Mouse (Mus musculus) intestine, embryonic 14.5 days (tissue): Measurements from ENCODE around the gene Cdc6. TPM values are rescaled to one million over a fixed set of nuclear protein-coding genes. Genes with fewer than 3 reads are reported as not detected.
A peak's percentile ranks its signal among the peaks of the same experiment; 100 is the strongest.

Source experiments
- ATAC-seq: fragments of 200-750 bp; cut with Nextera tagmentation; replicated peaks from 2 replicates; pipeline ENCODE4 v1.8.0; 2017; ENCODE audit warnings: low read depth, moderate number of reproducible peaks, moderate TSS enrichment, moderate library complexity; ENCODE audit not compliant: low FRiP score, low TSS enrichment
- DNase-seq: peaks from one replicate; pipeline ENCODE4 v3.0.0-alpha.2; 2018; ENCODE audit warnings: low spot score
- H3K27ac ChIP-seq: fragments of 300-500 bp; sonication (generic); 2 replicates; pipeline ENCODE4 v1.5.1; 2014; ENCODE audit warnings: low read depth, mild to moderate bottlenecking, control low read depth
- H3K27me3 ChIP-seq: fragments of 300-500 bp; sonication (generic); replicated peaks from 2 replicates; pipeline ENCODE4 v1.6.1; 2014; ENCODE audit warnings: low read length, control low read depth; ENCODE audit not compliant: control insufficient read depth, insufficient read depth
- H3K36me3 ChIP-seq: fragments of 300-500 bp; sonication (generic); 2 replicates; pipeline ENCODE4 v1.6.1; 2014; ENCODE audit warnings: low read length, control low read depth; ENCODE audit not compliant: control insufficient read depth, insufficient read depth
- H3K4me1 ChIP-seq: fragments of 300-500 bp; sonication (generic); replicated peaks from 2 replicates; pipeline ENCODE4 v1.6.1; 2014; ENCODE audit warnings: low read length, control low read depth, mixed read lengths; ENCODE audit not compliant: control insufficient read depth, insufficient read depth
- H3K4me2 ChIP-seq: fragments of 300-500 bp; sonication (generic); 2 replicates; pipeline ENCODE4 v1.6.1; 2014; ENCODE audit warnings: low read length
- H3K4me3 ChIP-seq: fragments of 300-500 bp; sonication (generic); 2 replicates; pipeline ENCODE4 v1.5.1; 2014; ENCODE audit warnings: low read depth, low read length, control low read depth, mixed read lengths
- H3K9ac ChIP-seq: fragments of 300-500 bp; sonication (generic); 2 replicates; pipeline ENCODE4 v1.6.1; 2014; ENCODE audit warnings: mild to moderate bottlenecking, low read length
- H3K9me3 ChIP-seq: fragments of 300-500 bp; sonication (generic); 2 replicates; pipeline ENCODE4 v1.6.1; 2016; ENCODE audit warnings: low read length, control low read depth; ENCODE audit not compliant: control insufficient read depth
- WGBS: fragments of 180-500 bp; shearing (Covaris S2); extraction: QIAGEN DNeasy Blood & Tissue Kit; methylation state at CpG from one replicate; pipeline ENCODE4 v1.1.7; 2014; 5-methylcytosine and 5-hydroxymethylcytosine counted together
- polyA plus RNA-seq: library from polyadenylated mRNA; unstranded; fragments of >200 nt; fragmentation: Nextera tagmentation; extraction: Ambion mirVana; gene quantifications from 2 replicates; pipeline ENCODE4 v1.2.1, GENCODE M21; 2014

Cdc6 gene
- polyA plus RNA-seq, 1 experiment from 2014 or later: 32.9 TPM

GRCm38 (mm10) chr11:98942555-98942922 is 34.9 kb downstream of the Cdc6 start:
- ATAC-seq (no peak), DNase-seq (no peak)
- WGBS: 22% methylated on average over 3 of the region's 3 CpGs
- H3K4me2 ChIP-seq: peak overlapping the region; percentile 90
- H3K36me3 ChIP-seq: no peaks in the 10 kb centered on the region
- peak overlapping the region; percentile 93 for H3K27ac ChIP-seq
- H3K9me3 ChIP-seq: no peaks in the 10 kb centered on the region
- peaks cover 78% of the 10 kb centered on the region for H3K4me1 ChIP-seq
- peak overlapping the region; percentile 78 for H3K4me3 ChIP-seq
- H3K27me3 ChIP-seq: no peaks in the 10 kb centered on the region
- H3K9ac ChIP-seq: peak overlapping the region; percentile 31; the same call in 1 of the 2 replicates

GRCm38 (mm10) chr11:98942923-98943641 is 35.5 kb downstream of the Cdc6 start:
- peaks cover 82% of the 10 kb centered on the region for H3K4me1 ChIP-seq
- H3K27me3 ChIP-seq: no peaks in the 10 kb centered on the region
- H3K9ac ChIP-seq: 0 out of 2 replicates have a peak overlapping the region, but pooled peaks have one; percentile 31
- H3K36me3 ChIP-seq: no peaks in the 10 kb centered on the region
- no peak overlapping the region for H3K4me3 ChIP-seq
- H3K9me3 ChIP-seq: no peaks in the 10 kb centered on the region
- peak overlapping the region; percentile 93 for H3K27ac ChIP-seq
- peak overlapping the region; percentile 90 for H3K4me2 ChIP-seq
- 60% methylated on average over 8 of the region's 8 CpGs for WGBS
- DNase-seq: no peak
- ATAC-seq: no peak

GRCm38 (mm10) chr11:98943741-98944461 is 36.3 kb downstream of the Cdc6 start:
- H3K27ac ChIP-seq: peak overlapping the region; percentile 93
- H3K4me1 ChIP-seq: peaks cover 77% of the 10 kb centered on the region
- H3K36me3 ChIP-seq: no peaks in the 10 kb centered on the region
- H3K4me2 ChIP-seq: peak overlapping the region; percentile 22
- DNase-seq (no peak), ATAC-seq (no peak)
- no peak overlapping the region for H3K4me3 ChIP-seq
- no peaks in the 10 kb centered on the region for H3K27me3 ChIP-seq
- H3K9ac ChIP-seq: peak overlapping the region; percentile 27; the same call in 1 of the 2 replicates
- no peaks in the 10 kb centered on the region for H3K9me3 ChIP-seq
- WGBS: 33% methylated on average over 14 of the region's 14 CpGs

GRCm38 (mm10) chr11:98944897-98945604 is 37.5 kb downstream of the Cdc6 start:
- peaks cover 71% of the 10 kb centered on the region for H3K4me1 ChIP-seq
- 26% methylated on average over 11 of the region's 11 CpGs for WGBS
- no peaks in the 10 kb centered on the region for H3K27me3 ChIP-seq
- H3K27ac ChIP-seq: peak overlapping the region; percentile 93; the same call in 1 of the 2 replicates
- peak overlapping the region; percentile 22; the same call in 1 of the 2 replicates for H3K9ac ChIP-seq
- ATAC-seq: no peak
- no peak overlapping the region for H3K4me3 ChIP-seq
- H3K4me2 ChIP-seq: peak overlapping the region; percentile 22
- H3K36me3 ChIP-seq: no peaks in the 10 kb centered on the region
- H3K9me3 ChIP-seq: no peaks in the 10 kb centered on the region
- no peak for DNase-seq

GRCm38 (mm10) chr11:98945605-98945977 is 38.0 kb downstream of the Cdc6 start:
- peaks cover 4% of the 10 kb centered on the region; the same call in 1 of the 2 replicates for H3K36me3 ChIP-seq
- 42% methylated on average over 3 of the region's 3 CpGs for WGBS
- DNase-seq: no peak
- no peaks in the 10 kb centered on the region for H3K27me3 ChIP-seq
- ATAC-seq: no peak
- peaks cover 66% of the 10 kb centered on the region for H3K4me1 ChIP-seq
- no peak overlapping the region for H3K4me3 ChIP-seq
- H3K9me3 ChIP-seq: no peaks in the 10 kb centered on the region
- peak overlapping the region; percentile 93; the same call in 1 of the 2 replicates for H3K27ac ChIP-seq
- H3K9ac ChIP-seq: no peak overlapping the region
- H3K4me2 ChIP-seq: no peak overlapping the region

- WGBS: 65% methylated on average over 18 of the region's 18 CpGs
- no peaks in the 10 kb centered on the region for H3K9me3 ChIP-seq
- peaks cover 20% of the 10 kb centered on the region; the same call in 1 of the 2 replicates for H3K36me3 ChIP-seq
- H3K27ac ChIP-seq: peak overlapping the region; percentile 13; the same call in 1 of the 2 replicates
- ATAC-seq (no peak), DNase-seq (peak; percentile 49)
- no peak overlapping the region for H3K9ac ChIP-seq
- no peak overlapping the region for H3K4me2 ChIP-seq
- peaks cover 58% of the 10 kb centered on the region for H3K4me1 ChIP-seq
- H3K27me3 ChIP-seq: no peaks in the 10 kb centered on the region
- H3K4me3 ChIP-seq: no peak overlapping the region
Observed at GRCm38 (mm10) chr11:98947969-98948569, 40.5 kb downstream of the Cdc6 start.

GRCm38 (mm10) chr11:98949242-98949957 is 41.8 kb downstream of the Cdc6 start:
- no peak overlapping the region for H3K27ac ChIP-seq
- no peaks in the 10 kb centered on the region for H3K9me3 ChIP-seq
- peaks cover 20% of the 10 kb centered on the region; the same call in 1 of the 2 replicates for H3K36me3 ChIP-seq
- DNase-seq (no peak), ATAC-seq (no peak)
- no peak overlapping the region for H3K9ac ChIP-seq
- WGBS: 86% methylated on average over 10 of the region's 12 CpGs
- peaks cover 57% of the 10 kb centered on the region for H3K4me1 ChIP-seq
- no peak overlapping the region for H3K4me3 ChIP-seq
- H3K27me3 ChIP-seq: no peaks in the 10 kb centered on the region
- H3K4me2 ChIP-seq: no peak overlapping the region
